Mouse (Mus musculus) thymus, adult 2 months (tissue): ENCODE results near the gene Hnrnph3. TPM values are rescaled to one million over a fixed set of nuclear protein-coding genes. Genes with fewer than 3 reads are reported as not detected.

Source experiments
- DNase-seq: peaks from one replicate; pipeline ENCODE4 v3.0.0; 2021
- H3K27ac ChIP-seq: fragments of 200-500 bp; 2 replicates; pipeline ENCODE4 v1.5.1; 2012; ENCODE audit warnings: low read length, control low read depth; ENCODE audit not compliant: control insufficient read depth, insufficient read depth
- H3K27me3 ChIP-seq: fragments of 200-500 bp; 2 replicates; pipeline ENCODE4 v1.6.1; 2012; ENCODE audit warnings: mild to moderate bottlenecking, low read length, moderate library complexity, mixed read lengths; ENCODE audit not compliant: control insufficient read depth, insufficient read depth
- H3K36me3 ChIP-seq: fragments of 200-500 bp; 2 replicates; pipeline ENCODE4 v1.6.1; 2012; ENCODE audit warnings: mild to moderate bottlenecking, low read length, moderate library complexity; ENCODE audit not compliant: control insufficient read depth, insufficient read depth
- H3K4me1 ChIP-seq: fragments of 200-500 bp; replicated peaks from 2 replicates; pipeline ENCODE4 v1.6.1; 2012; ENCODE audit warnings: low read length; ENCODE audit not compliant: control insufficient read depth, insufficient read depth
- H3K4me3 ChIP-seq: fragments of 200-500 bp; 2 replicates; pipeline ENCODE4 v1.5.1; 2012; ENCODE audit warnings: mild to moderate bottlenecking, low read length, control low read depth, moderate library complexity; ENCODE audit not compliant: control insufficient read depth, insufficient read depth
- CTCF ChIP-seq: fragments of 200-500 bp; IDR thresholded peaks from 2 replicates; pipeline ENCODE4 v1.5.1; 2012; ENCODE audit warnings: mild to moderate bottlenecking, control low read depth, low read length, moderate library complexity, borderline replicate concordance; ENCODE audit not compliant: control insufficient read depth, poor library complexity, insufficient read depth; ENCODE audit errors: extremely low read depth
- POLR2A ChIP-seq: fragments of 200-500 bp; IDR thresholded peaks from 2 replicates; pipeline ENCODE4 v1.6.1; 2012; ENCODE audit warnings: mild to moderate bottlenecking, low read length, control low read depth, moderate library complexity; ENCODE audit not compliant: control insufficient read depth, poor library complexity, insufficient read depth; ENCODE audit errors: extremely low read depth
- WGBS: fragments of 180-500 bp; shearing (Covaris S2); methylation state at CpG from one replicate; pipeline ENCODE4 v1.1.7; 2018; 5-methylcytosine and 5-hydroxymethylcytosine counted together
- polyA plus RNA-seq: library from polyadenylated mRNA; depleted of rRNA; stranded (reverse); fragments of >200 nt; gene quantifications from 2 replicates; pipeline ENCODE4 v1.2.3, GENCODE M21; 2012

The Hnrnph3 gene
- polyA plus RNA-seq, 1 experiment = 27.2 TPM

- no peaks in the 10 kb centered on the region for H3K27me3 ChIP-seq
- H3K36me3 ChIP-seq = peaks cover 61% of the 10 kb centered on the region
- no peak for TF ChIP-seq POLR2A
- TF ChIP-seq CTCF = no peak
- whole genome bisulfite sequencing = 90% methylated on average over 9 of the region's 9 CpGs
- no peak overlapping the region for H3K4me3 ChIP-seq
- no peak overlapping the region for H3K27ac ChIP-seq
- H3K4me1 ChIP-seq = no peaks in the 10 kb centered on the region
- no peak for DNase-seq
Observed at GRCm38 (mm10) chr10:63000584-63000983, 23.4 kb downstream of the Hnrnph3 start.

GRCm38 (mm10) chr10:62993991-62994390 lies 30.0 kb downstream of the Hnrnph3 start:
- no peak overlapping the region for H3K27ac ChIP-seq
- peaks cover 65% of the 10 kb centered on the region for H3K36me3 ChIP-seq
- no peak overlapping the region for H3K4me3 ChIP-seq
- no peak for TF ChIP-seq POLR2A
- 94% methylated on average over 8 of the region's 9 CpGs for WGBS
- H3K4me1 ChIP-seq = no peaks in the 10 kb centered on the region
- no peak for DNase-seq
- H3K27me3 ChIP-seq = no peaks in the 10 kb centered on the region

GRCm38 (mm10) chr10:62990636-62991035 lies 33.4 kb downstream of the Hnrnph3 start:
- DNase-seq = no peak
- TF ChIP-seq POLR2A (no peak), CTCF (no peak)

GRCm38 (mm10) chr10:62987341-62987740 lies 36.7 kb downstream of the Hnrnph3 start:
- WGBS = 48% methylated on average over 3 of the region's 3 CpGs
- H3K4me1 ChIP-seq = peaks cover 16% of the 10 kb centered on the region
- peak; percentile 32 for DNase-seq
- peaks cover 21% of the 10 kb centered on the region for H3K36me3 ChIP-seq
- H3K27ac ChIP-seq = no peak overlapping the region
- TF ChIP-seq CTCF (no peak), POLR2A (no peak)
- H3K27me3 ChIP-seq = no peaks in the 10 kb centered on the region
- no peak overlapping the region for H3K4me3 ChIP-seq

More at GRCm38 (mm10) chr10:62990636-62991035, 33.4 kb downstream of the Hnrnph3 start:
- Histone ChIP-seq H3K27me3 (no peaks in the 10 kb centered on the region), H3K4me3 (no peak overlapping the region), H3K36me3 (peaks cover 46% of the 10 kb centered on the region), H3K4me1 (no peaks in the 10 kb centered on the region), H3K27ac (no peak overlapping the region)
- 97% methylated on average over 15 of the region's 15 CpGs for WGBS

DNA sequence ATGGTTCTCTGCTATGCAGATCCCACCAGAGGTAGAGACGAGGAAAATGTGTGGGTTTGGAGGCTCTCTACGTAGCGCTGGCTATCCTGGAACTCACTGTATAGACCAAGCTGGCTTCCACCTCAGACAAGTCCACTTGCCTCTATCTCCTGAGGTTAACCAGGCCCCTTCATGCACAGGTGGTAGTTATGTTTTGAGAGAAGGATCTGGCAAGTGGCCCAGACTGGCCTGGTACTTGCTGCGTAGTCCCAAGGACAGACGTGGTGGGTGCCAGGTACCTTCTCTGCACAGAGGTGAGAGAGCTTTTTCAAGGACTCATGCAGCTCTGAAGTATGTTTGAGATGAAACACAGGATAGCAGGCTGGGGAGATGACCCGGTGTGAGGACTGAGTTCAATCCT lies 39.5 kb downstream of the Hnrnph3 start:
- Histone ChIP-seq H3K4me3 (peak overlapping the region; percentile 21), H3K36me3 (no peaks in the 10 kb centered on the region; the same call in 1 of the 2 replicates), H3K27ac (peak overlapping the region; percentile 89), H3K4me1 (peaks cover 24% of the 10 kb centered on the region), H3K27me3 (no peaks in the 10 kb centered on the region)
- TF ChIP-seq POLR2A (no peak), CTCF (no peak)
- 68% methylated on average over 6 of the region's 6 CpGs for WGBS
- DNase-seq = peak; percentile 7

- DNase-seq = peak; percentile 59
- H3K4me1 ChIP-seq = peaks cover 24% of the 10 kb centered on the region
- peak overlapping the region; percentile 89 for H3K27ac ChIP-seq
- no peaks in the 10 kb centered on the region; the same call in 1 of the 2 replicates for H3K36me3 ChIP-seq
- no peaks in the 10 kb centered on the region for H3K27me3 ChIP-seq
- 34% methylated on average over 11 of the region's 11 CpGs for WGBS
- TF ChIP-seq CTCF = no peak
- no peak for TF ChIP-seq POLR2A
- H3K4me3 ChIP-seq = peak overlapping the region; percentile 21
Observed at GRCm38 (mm10) chr10:62984072-62984471, 39.9 kb downstream of the Hnrnph3 start.
